In the genomic region with DNA sequence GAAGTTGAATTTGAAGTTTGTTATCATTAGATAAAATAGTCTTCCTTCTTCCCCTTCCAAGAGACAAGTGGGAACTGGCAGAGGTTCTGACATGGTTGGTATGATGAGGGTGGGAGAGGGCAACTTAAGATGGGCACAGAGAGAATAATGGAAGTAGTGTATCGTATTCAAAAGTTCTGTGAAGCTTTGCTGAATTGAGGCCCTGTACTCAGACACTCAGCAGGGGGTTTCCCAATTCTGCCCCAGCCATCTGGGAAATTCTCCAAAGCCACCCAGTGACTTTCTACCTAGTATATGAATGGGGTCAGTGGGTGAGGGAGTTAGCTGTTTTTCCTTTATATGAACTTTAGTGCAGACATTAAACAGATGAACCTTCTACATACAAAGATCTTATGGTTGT, we compare ENCODE assay signal across 24 mouse cellular contexts.
A peak's percentile ranks its signal among the peaks of the same experiment; 100 is the strongest.
DNase-seq lines count a peak whose midpoint lies in the region; ATAC-seq lines count a peak whose summit lies in the region.
"Had no signal": no experiment of that assay in that cellular context is flagged by ENCODE, and none has a peak within 500 bp of the region (broad histone marks: within the 10 kb centered on the region; RNA-seq: fewer than 3 reads in every experiment).

No protein-coding gene starts in this region.

- 85% methylated on average over 1 of the region's 1 CpGs for WGBS in forebrain, embryonic 11.5 days
- 48% methylated on average over 1 of the region's 1 CpGs for WGBS in hindbrain, embryonic 14.5 days

- ATAC-seq in activated CD4-positive, CD25-positive, alpha-beta regulatory T cell, adult 4 months: peak; percentile 48
- ATAC-seq in inflammation-experienced regulatory T-cells, adult 6 months: peak; percentile 33
- ATAC-seq in forebrain, embryonic 11.5 days (replicated peaks; ENCODE audit: low FRiP score): no peak
- no peak for ATAC-seq in hindbrain, embryonic 14.5 days (ENCODE audit: low FRiP score)
- ATAC-seq: forebrain, embryonic 14.5 days; hindbrain, postnatal 0 days; intestine, embryonic 16.5 days had no signal

- no peak overlapping the region for H3K4me3 ChIP-seq in forebrain, embryonic 11.5 days (ENCODE audit: low read depth, low read length)
- H3K4me3 ChIP-seq in hindbrain, embryonic 14.5 days (replicated peaks; ENCODE audit: low read length): no peak overlapping the region
- H3K4me3 ChIP-seq: embryonic facial prominence, embryonic 15.5 days; erythroblast, embryonic 14.5 days; gastrocnemius, adult 2 months; heart, embryonic 10.5 days; hindbrain, embryonic 12.5 days; kidney, embryonic 15.5 days had no signal

- H3K4me1 ChIP-seq in forebrain, embryonic 11.5 days (replicated peaks; ENCODE audit: control insufficient read depth, insufficient read depth, low read length): no peaks in the 10 kb centered on the region
- H3K4me1 ChIP-seq in hindbrain, embryonic 14.5 days (replicated peaks; ENCODE audit: control insufficient read depth, insufficient read depth, low read length): no peaks in the 10 kb centered on the region
- H3K4me1 ChIP-seq: embryonic facial prominence, embryonic 15.5 days; heart, embryonic 10.5 days; hindbrain, embryonic 12.5 days; kidney, embryonic 15.5 days had no signal

- H3K9me3 ChIP-seq in forebrain, embryonic 11.5 days (ENCODE audit: control insufficient read depth, low read length): no peaks in the 10 kb centered on the region
- no peaks in the 10 kb centered on the region for H3K9me3 ChIP-seq in hindbrain, embryonic 14.5 days (ENCODE audit: control insufficient read depth, low read length)
- H3K9me3 ChIP-seq: embryonic facial prominence, embryonic 15.5 days; G1E; heart, embryonic 10.5 days; hindbrain, embryonic 12.5 days; kidney, embryonic 15.5 days had no signal

- H3K27me3 ChIP-seq in forebrain, embryonic 11.5 days (ENCODE audit: control insufficient read depth, insufficient read depth, low read length): no peaks in the 10 kb centered on the region
- H3K27me3 ChIP-seq in hindbrain, embryonic 14.5 days (ENCODE audit: control insufficient read depth, insufficient read depth, low read length): no peaks in the 10 kb centered on the region
- H3K27me3 ChIP-seq: embryonic facial prominence, embryonic 15.5 days; hindbrain, embryonic 12.5 days; kidney, embryonic 15.5 days had no signal

- DNase-seq in adrenal gland, postnatal 10 days: peak; percentile 30
- no peak for DNase-seq in adrenal gland, adult 2 months
- DNase-seq in 3T3-L1 (ENCODE audit: low read depth, low spot score): peak; percentile 17
- DNase-seq in forebrain, embryonic 11.5 days (ENCODE audit: low spot score): no peak
- no peak for DNase-seq in hindbrain, embryonic 14.5 days (ENCODE audit: low spot score)
- DNase-seq: adrenal gland, adult 8-10 months; cerebellum, adult 11-12 months; cerebellum, adult 9-11 months; gastrocnemius, adult 2 months; gastrocnemius, postnatal 25 days; heart, postnatal 10 days; heart, postnatal 4 days; kidney, adult 2 months had no signal

- no peaks in the 10 kb centered on the region for H3K36me3 ChIP-seq in forebrain, embryonic 11.5 days (ENCODE audit: control insufficient read depth, insufficient read depth, low read length)
- no peaks in the 10 kb centered on the region for H3K36me3 ChIP-seq in hindbrain, embryonic 14.5 days (replicated peaks; ENCODE audit: control insufficient read depth, insufficient read depth)
- H3K36me3 ChIP-seq: embryonic facial prominence, embryonic 15.5 days; G1E; heart, embryonic 10.5 days; hindbrain, embryonic 12.5 days; kidney, embryonic 15.5 days had no signal

- no peak overlapping the region for H3K27ac ChIP-seq in forebrain, embryonic 11.5 days (ENCODE audit: low read depth, low read length)
- no peak overlapping the region for H3K27ac ChIP-seq in hindbrain, embryonic 14.5 days
- H3K27ac ChIP-seq: embryonic facial prominence, embryonic 15.5 days; gastrocnemius, adult 2 months; heart, embryonic 10.5 days; hindbrain, embryonic 12.5 days; hindbrain, postnatal 0 days; kidney, embryonic 15.5 days had no signal

- no peak overlapping the region for H3K4me2 ChIP-seq in forebrain, embryonic 11.5 days (ENCODE audit: low read depth, low read length, severe bottlenecking)
- H3K4me2 ChIP-seq in hindbrain, embryonic 14.5 days (replicated peaks): no peak overlapping the region
- H3K4me2 ChIP-seq: embryonic facial prominence, embryonic 15.5 days; hindbrain, embryonic 12.5 days; kidney, embryonic 15.5 days had no signal

- no peak overlapping the region for H3K9ac ChIP-seq in forebrain, embryonic 11.5 days (ENCODE audit: low read length)
- no peak overlapping the region for H3K9ac ChIP-seq in hindbrain, embryonic 14.5 days
- H3K9ac ChIP-seq: embryonic facial prominence, embryonic 15.5 days; hindbrain, embryonic 12.5 days; kidney, embryonic 15.5 days had no signal

Comparison
In these comparisons a context has a peak if more than half of its experiments do, and no peak if none do; other contexts are left out.
1. DNase-seq: peak in adrenal gland, postnatal 10 days (single experiment) and 3T3-L1 (single experiment); none in adrenal gland, adult 2 months (single experiment), forebrain, embryonic 11.5 days (single experiment) and hindbrain, embryonic 14.5 days (single experiment).
2. ATAC-seq: peak in activated CD4-positive, CD25-positive, alpha-beta regulatory T cell, adult 4 months (single experiment) and inflammation-experienced regulatory T-cells, adult 6 months (single experiment); none in forebrain, embryonic 11.5 days (single experiment) and hindbrain, embryonic 14.5 days (single experiment).